Mouse (Mus musculus) CD8-positive naive resting alpha-beta T cell, adult 57 days (primary cell): Measurements from ENCODE around the gene Vmac. TPM values are rescaled to one million over a fixed set of nuclear protein-coding genes. Genes with fewer than 3 reads are reported as not detected.

Experiments
- total RNA-seq: library from RNA; stranded (reverse); gene quantifications from one replicate; pipeline ENCODE4 v1.2.4, GENCODE M21; 2023

Gene Vmac
- total RNA-seq: 9.6 TPM

GRCm38 (mm10) chr17:56717363-56718058, at the start of gene Vmac, which contains the start of gene Ndufa11:
Gene Vmac (minus strand): TSS chr17:56718022.
Gene Ndufa11 (plus strand): TSS chr17:56717767.

GRCm38 (mm10) chr17:56764474-56765354, 46.9 kb upstream of the Vmac start, which contains the start of gene Dus3l:
Gene Dus3l (plus strand): TSS chr17:56764757.

GRCm38 (mm10) chr17:56757416-56758123, 39.7 kb upstream of the Vmac start, which contains the start of gene Nrtn:
Gene Nrtn (minus strand): TSS chr17:56757530.

GRCm38 (mm10) chr17:56672941-56673646, 44.7 kb downstream of the Vmac start, which contains the start of gene Ranbp3:
Gene Ranbp3 (plus strand): TSS chr17:56673294.

Other genes starting within 250 kb of the Vmac start
- 13.2 TPM for gene Ptprs, start 241.5 kb downstream of the Vmac start, total RNA-seq
- not detected for gene Znrf4, start 205.6 kb downstream of the Vmac start, total RNA-seq
- gene Gm20219, start 163.6 kb downstream of the Vmac start, total RNA-seq: 7.9 TPM
- 438 TPM for gene Safb2, start 133.4 kb downstream of the Vmac start, total RNA-seq
- 249 TPM for gene Safb, start 133.2 kb downstream of the Vmac start, total RNA-seq
- 78.9 TPM for gene 2410015M20Rik, start 108.3 kb downstream of the Vmac start, total RNA-seq
- 2,069 TPM for gene Rpl36, start 104.6 kb downstream of the Vmac start, total RNA-seq
- 47.3 TPM for gene Lonp1, start 91.1 kb downstream of the Vmac start, total RNA-seq
- not detected for gene Catsperd, start 89.9 kb downstream of the Vmac start, total RNA-seq
- 111 TPM for gene Ranbp3, start 44.7 kb downstream of the Vmac start, total RNA-seq
- gene Ndufa11, start 255 bp downstream of the Vmac start, total RNA-seq: 51.5 TPM
- gene Nrtn, start 39.5 kb upstream of the Vmac start, total RNA-seq: not detected
- gene Dus3l, start 46.7 kb upstream of the Vmac start, total RNA-seq: 60.0 TPM
- 2.1 TPM for gene Prr22, start 52.2 kb upstream of the Vmac start, total RNA-seq
- 21.6 TPM for gene Rfx2, start 113.0 kb upstream of the Vmac start, total RNA-seq
- not detected for gene Acsbg2, start 156.4 kb upstream of the Vmac start, total RNA-seq
- gene 1700061G19Rik, start 157.5 kb upstream of the Vmac start, total RNA-seq: 2.1 TPM
- gene Mllt1, start 217.4 kb upstream of the Vmac start, total RNA-seq: 49.0 TPM